Mouse (Mus musculus): ENCODE measurements around the gene Acad9.
"Not testable (repeated sequence)": the region's sequence is repeated elsewhere in the genome, so short reads cannot be mapped to it uniquely, and the experiment has no call there.

Acad9 gene

DNA sequence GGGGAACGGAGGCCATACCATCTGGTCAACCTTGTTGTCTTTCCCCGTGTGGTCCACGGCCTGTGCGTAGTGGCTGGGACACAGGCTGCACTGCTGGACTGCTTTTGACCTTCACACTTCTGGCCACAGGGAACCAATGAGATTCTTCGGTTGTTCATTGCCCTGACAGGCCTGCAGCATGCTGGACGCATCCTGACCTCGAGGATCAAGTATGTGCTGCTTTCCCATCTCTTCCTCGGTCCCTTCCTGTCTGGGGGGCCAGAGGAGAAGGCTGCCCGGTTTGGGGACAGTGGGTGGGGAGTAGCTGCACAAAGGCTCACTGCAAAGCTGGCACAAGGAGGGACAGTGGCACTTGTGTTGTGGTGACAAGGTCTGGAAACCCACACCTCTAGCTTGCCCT, 21.8 kb downstream of the Acad9 start:
- no peak for DNase-seq (ENCODE audit: extremely low spot score, low spot score)

DNA sequence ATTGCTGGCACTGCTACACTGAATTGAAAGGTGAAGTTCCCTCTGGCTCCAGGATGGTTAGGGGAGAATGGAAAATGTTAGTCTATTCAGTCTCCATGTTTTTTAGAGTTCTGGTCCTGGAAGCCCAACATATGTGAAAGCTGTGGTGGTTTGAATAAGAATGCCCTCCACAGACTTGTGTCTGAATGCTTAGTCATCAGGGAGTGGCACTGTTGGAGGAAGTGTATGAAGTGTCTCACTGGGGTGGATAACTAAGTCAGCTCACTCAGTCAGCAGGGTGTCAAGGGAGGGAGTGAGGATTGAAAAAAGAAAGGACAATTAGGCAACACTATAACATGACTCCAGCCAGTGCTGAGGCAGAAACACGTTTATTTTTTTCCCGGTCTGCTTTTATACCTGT, 29.6 kb downstream of the Acad9 start:
- no peak for DNase-seq (ENCODE audit: extremely low spot score, low spot score)

DNA sequence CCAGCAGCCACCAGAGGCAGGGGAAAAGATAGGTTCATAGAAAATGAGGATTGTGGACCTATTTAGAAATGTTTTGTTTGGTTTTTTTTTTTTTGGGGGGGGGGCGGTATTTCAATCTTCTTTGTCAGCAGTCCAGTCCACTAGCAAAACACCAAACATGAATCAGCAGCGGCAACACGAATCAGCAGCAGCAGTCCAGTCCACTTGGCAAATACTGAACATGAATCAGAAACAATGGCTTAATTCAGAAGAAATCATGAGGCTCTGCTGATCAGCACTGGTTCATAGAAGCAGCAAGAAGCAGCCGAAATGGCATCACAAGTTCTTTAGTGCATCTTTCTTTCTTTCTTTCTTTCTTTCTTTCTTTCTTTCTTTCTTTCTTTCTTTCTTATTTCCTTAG, 50.3 kb downstream of the Acad9 start:
- no peak for DNase-seq (ENCODE audit: extremely low spot score, low spot score)

DNA sequence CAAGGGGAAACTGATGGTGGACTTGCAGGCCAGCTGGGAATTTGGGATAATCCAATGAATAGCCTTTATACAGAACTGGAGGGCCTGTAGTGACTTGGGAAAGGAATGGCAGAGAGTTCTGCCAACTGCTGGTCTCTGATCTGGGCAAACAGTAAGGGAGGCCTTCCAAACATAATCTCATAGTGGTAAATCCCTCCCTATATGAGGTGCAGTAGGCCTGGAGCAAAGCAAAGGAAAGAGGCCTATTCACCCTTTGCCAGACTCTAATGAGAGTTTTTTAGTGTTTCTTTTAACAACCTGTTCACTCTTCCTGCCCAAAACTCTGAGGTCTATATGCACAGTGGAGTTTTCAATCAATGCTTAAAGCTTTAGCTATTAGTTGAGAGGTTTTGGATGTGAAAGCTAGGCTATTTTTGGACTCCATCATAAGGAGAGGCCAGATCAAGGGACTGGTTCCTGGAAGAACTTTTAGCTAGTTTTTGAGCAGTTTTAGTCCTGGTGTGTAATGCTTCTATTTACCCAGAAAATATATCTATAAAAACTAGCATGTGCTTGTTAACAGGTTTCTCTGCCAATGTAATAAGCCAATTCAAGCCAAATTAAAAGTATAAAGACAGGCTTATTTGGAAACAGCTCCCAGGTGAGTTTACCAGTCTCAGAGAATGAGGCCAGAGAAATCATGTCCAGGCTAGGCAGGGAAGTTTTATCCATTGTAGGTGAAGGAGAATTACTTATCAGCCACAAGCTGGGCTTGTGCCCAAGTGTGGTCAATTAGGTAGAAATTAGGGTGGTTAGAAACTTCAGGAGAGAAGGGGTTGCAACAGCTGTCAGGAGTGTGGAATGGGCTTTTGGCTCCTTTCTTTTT, 54.1 kb downstream of the Acad9 start:
- DNase-seq (ENCODE audit: extremely low spot score, low spot score): no peak

DNA sequence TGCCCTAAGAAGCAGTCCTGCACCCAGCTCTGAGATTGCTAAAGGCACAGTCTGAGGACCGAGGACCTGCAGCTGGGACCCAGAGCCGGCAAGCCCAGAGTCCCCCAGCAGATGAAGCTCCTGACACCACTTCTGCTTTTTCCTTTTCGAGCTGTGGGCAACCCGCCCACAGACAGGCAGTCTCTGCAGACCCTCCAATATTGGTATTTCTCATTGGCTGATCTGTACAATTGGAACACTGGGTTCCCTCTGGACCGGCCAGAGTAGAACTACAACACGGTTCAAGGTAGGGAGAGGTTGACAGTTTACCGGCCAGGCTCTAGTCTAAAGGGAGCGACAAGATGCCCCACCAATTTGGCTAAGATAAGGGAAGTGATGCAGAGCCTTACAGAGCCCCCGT, 60.4 kb downstream of the Acad9 start:
- not testable (repeated sequence) for DNase-seq (ENCODE audit: extremely low spot score, low spot score)

DNA sequence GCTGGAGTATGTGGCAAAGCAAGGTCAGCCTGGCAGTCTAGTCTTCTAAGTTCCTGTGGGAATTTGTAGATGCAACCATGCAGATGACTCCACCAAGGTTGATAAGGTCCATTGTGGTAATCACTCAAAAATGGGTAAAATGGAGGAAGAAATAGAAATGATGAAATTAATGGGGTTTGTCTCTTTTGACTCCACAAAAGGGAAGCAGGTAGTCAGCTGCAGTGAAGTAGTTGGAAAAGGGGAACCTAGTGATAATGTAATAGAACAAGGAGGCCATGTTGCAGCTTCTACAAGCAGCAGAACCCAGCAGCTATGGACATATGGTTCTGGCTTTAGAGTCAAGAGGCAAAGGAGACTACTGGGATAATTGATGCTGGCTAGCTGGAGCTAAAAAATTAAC, 70.4 kb downstream of the Acad9 start:
- DNase-seq (ENCODE audit: extremely low spot score, low spot score): no peak

DNA sequence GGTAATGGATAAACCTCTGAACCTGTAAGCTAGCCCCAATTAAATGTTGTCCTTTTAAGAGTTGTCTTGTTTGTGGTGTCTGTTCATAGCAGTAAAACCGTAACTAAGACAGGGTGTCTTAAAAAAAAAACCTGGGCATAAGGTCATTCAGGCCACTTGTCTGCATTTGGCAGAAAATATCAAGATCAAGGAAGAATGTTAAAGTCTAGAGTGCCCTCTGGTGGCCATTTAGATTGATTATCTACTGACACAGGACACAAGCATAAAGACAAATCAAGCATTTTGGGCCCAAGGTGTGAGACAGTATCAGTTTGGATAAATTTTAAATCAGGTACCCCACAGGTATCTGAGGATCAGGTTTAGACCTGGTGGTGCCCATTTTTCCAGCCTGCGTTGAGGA, 71.8 kb downstream of the Acad9 start:
- no peak for DNase-seq (ENCODE audit: extremely low spot score, low spot score)

DNA sequence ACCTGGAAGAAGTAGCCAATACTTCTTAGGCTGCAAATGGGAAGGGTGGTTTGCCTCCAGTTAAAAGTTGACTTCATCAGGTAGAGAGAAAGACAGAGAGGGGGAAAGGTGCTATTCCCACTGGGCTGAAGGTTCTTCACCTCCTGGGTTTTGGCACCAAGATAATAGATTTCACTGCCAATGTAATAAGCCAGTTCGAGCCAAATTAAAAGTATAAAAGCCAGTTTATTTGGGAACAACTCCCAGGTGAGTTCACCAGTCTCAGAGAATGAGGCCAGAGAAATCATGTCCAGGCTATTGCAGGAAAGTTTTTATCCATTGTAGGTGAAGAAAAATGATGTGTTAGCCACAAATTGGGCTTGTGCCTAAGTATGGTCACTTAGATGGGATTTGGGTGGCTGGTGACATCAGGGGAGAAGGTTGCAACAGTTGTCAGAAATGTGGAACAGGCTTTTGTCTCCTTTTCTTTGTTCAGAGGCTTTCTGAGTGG, 72.4 kb downstream of the Acad9 start:
- no peak for DNase-seq (ENCODE audit: extremely low spot score, low spot score)

DNA sequence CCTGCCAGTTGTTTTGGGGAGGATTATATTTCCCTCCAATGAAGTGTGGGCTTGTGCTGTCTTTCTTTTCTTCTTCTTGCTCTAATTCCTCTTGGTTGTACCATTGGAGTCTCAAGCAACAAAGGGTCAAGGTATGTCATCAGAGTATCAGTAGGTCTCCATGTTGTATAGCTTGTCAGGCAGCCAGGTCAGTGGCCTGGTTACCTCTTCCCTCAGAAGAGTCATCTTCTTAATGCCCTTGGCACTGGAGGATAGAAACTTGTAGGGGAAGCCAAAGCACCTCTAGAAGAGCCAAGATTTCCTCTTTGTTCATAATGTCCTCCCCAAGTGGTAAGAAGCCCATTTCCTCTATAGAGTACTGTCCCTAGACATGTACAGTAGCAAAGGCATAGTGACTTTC, 73.2 kb downstream of the Acad9 start:
- DNase-seq (ENCODE audit: extremely low spot score, low spot score): no peak
